Mouse (Mus musculus) retina, embryonic 14.5 days (tissue): ENCODE measurements around the gene Habp2.

Experiments
- DNase-seq: peaks from one replicate; pipeline ENCODE4 v3.0.0-alpha.2; 2015; ENCODE audit warnings: low spot score

Habp2 gene

DNA sequence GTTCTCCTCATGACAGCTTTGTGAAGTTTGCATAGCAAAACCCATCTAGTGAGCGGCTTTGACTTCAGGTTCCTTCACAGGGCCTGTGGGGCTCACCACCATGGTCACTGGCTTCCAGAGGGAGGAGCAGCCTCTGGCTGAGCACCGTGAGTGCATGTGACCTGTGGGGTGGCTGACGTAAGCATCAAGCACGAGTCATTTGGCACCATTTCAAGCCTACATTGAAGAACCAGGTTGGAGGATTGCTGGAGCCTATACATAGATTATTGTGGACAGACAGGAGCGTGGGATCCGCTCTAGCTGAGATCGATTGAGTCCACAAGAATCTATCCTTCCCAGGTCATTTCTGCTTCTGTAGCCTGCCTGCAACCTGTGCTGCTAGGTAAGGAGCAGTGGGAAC is at the start of gene Habp2:
TSS of gene Habp2 (plus strand) at position 272 of the 400 bp plus-strand sequence.
- DNase-seq, result no peak

DNA sequence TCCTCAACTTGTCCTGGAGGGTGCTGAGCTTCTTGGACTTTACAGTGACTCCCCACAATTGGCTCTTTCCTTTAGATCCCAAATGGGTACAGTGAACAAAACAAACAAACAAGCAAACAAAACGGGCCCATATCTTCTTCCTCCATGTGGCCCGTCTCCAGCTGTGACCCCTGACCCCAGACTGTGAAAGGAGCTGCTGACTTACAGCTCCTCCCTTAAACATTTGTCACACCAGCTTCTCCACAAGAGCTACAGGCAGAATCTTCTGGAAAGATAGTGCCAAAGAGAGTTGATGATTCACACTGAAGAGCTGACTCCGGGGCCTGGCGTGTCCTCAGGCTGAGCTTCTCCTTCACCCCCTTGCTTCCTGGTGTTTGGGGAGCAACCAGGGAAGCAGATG is 48.4 kb upstream of the Habp2 start:
- no peak for DNase-seq

DNA sequence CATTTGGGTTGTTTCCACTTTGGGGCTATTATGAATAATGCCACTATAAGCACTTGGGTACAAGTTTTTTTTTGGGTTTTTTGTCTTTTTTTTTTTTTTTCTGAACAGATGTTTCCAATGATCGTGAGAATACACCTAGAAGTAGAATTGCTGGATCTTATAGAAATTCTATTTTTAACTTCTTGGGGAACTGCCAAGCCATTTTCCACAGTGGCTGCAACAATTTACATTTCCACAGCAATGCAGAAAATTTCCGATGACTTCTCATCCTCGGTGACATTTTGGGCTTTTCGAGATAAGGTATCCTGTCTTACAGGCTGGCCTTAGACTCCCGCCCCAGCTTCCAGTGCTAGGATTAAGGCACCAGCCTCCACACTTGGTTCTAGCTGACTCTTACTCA is 41.7 kb upstream of the Habp2 start:
- DNase-seq, result no peak

DNA sequence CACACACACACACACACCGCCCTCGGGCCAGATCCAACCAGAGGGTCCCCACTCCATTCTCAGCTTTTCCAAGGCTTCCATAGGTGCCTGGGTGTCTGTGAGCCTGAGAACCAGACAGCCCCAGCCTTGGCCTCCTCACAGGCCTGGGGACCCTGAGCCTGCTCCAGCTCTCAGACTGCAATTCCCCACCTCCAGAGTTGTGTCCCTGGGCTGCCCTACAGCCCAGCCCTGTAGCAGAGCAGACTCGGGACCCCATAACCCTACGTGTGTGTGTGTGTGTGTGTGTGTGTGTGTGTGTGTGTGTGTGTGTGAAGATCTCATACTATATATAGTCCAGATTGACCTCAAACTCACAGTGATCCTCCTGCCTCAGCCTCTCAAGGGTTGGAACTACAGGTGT is 34.1 kb upstream of the Habp2 start:
- no peak for DNase-seq

DNA sequence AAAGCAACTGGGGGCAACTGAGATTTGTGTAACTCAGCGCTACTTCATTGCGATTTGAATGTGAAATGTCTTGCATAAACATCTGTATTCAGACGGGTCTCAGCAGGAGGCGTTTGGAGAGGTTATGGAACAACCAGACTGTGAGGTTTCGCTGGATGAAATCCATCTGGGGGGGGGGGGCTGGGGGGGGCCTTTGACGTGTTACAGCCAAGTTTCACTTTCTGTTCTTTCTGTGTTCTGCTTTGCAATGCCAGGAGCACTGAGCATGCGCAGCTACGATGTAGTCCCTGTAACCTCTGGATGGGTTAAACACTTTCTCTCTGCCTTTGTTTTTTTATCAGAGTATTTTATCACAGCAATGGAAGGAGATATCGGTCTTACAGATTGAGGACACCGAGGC is 33.7 kb upstream of the Habp2 start:
- no peak for DNase-seq

DNA sequence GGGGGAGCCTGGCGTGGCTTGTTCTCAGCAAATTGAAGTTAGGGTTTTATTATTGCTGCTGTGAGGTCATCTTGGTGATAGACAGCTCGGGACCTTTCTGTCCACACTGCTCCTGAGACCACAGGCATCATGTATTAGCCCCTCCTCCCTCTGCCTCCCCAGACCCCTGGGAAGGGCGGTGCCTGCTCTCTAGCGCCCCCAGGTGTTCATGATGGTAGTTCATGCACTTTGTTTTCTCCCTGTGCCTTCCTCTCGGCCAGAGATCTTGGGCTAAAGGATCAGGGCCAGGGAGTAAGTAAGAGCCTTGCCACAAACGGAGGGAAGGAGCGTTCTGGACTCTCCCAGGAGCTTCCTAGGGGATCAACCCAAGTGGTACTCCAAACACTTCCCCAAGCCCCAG is 32.2 kb upstream of the Habp2 start:
- peak; percentile 51 for DNase-seq

DNA sequence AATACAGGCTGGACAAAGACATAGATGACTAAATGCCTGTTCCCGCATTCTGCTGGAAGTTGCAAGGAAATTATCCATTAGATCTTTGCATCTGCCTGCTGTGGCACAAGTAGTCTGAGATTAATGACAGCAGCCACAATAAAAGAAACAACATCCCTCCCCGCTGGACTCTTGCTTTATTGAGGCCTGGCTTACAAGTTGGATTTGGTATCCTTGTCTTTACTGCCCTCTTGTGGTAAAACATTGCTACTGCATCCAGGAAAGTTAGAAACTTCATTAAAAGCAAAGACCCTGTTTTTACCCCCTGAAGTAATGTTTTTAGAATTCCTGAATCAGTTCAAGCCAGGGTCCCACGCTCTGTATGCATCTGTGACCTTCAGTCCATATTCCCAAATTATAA is 31.4 kb upstream of the Habp2 start:
- peak; percentile 83 for DNase-seq

DNA sequence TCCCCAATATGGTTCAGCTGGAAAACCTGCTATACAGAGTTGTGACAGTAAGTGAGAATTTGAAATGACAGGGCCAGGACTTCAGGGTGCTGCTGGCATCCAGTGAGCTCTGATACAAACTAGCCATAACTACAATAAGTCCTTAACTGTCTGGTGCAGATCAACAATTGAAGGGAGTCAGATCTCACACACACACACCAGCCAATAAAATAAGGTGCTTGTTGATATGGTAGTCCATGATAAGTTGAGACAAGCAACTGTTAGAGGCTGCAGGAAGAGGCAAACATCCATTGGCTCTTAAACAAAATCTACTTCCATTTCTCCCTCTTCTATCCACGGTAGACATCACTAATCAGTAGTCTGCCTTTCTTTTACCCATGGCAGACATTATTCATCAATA is 30.7 kb upstream of the Habp2 start:
- no peak for DNase-seq

DNA sequence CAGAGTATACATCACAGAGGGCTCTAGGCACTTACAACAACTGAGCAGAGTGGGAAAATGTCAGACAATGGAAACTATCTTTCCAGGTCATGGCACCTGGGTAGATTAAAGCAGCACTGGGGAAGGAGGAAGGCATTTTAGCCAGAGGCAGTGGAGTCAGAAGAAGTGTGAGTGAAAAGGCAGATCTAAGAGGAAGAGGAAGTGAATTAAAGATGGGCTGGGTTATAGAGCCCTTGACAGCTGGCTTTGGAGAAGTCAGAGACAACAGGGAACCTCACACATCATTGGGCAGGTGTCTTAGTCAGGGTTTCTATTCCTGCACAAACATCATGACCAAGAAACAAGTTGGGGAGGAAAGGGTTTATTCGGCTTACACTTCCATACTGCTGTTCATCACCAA is 30.2 kb upstream of the Habp2 start:
- no peak for DNase-seq

DNA sequence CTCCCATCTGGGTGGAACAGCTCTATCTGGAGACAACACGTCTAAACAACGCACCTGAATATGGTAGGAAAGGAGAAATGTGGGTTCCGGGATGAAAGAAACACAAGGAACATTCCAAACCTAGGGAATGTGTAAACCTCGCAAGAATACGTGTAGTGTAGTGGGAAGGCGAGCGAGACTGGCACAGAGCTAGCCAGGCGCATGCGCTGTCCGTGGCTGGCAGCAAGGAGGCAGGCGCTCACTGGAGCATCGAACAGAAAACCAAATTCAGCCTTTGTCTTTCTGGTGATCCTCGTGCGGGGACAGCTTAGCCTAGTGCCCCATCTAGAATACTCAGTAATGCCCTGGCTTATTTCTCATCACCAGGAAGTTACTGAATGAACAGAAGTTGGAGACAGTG is 23.2 kb upstream of the Habp2 start:
- DNase-seq, result no peak

DNA sequence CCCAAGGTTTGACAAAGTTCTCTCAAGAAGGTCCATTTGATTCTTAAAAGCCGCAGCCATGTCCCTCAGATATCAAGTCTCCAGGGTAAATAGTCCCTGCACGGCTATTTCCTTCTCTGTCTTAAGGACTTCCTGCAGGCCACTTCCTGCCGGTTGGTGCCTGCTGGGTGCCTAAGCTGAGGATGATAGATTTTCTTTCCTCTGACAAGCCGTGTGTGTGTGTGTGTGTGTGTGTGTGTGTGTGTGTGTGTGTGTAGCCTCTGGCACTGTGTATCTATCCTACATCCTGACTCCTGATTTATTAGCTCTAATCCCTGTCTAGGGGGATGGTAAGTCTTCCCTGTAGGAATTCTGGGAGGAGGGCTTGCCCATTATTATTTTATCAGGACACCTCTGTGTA is 22.8 kb upstream of the Habp2 start:
- no peak for DNase-seq

DNA sequence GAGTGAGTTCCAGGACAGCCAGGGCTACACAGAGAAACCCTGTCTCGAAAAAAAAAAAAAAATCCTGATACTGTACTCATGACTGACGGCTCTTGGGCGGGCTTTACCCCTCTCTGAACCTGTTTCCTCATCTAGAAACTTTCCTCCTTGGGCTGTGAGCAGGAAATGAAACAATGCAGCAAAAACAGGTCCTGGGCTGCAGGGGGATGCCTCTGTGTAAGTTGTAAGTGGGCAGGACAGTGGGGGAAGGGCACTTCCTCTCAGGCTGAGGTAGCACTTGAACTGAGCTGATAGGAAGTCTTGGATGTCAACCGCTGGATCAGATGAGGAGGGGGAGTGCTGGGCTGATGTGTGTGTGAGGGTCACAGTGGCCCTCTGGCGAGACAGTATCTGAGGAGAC is 21.8 kb upstream of the Habp2 start:
- no peak for DNase-seq

DNA sequence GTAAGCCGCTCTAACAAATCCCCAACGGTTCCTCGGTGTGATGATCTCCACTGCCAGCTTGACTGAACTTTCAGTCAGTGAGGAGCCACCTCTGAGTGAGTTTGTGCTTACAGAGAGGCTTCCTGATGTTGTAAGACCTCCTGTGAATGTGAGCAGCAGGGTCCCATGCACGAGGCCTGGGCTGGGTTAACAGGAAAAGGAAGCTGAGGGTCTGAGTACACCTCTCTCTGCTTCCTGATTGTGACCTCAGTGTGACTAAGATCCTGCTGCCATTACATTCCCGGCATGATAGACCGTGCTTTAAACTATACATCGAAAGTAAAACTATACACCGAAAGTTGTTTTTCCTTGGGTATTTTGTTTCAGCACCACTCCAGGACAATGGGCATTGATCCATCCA is 14.9 kb upstream of the Habp2 start:
- DNase-seq, result no peak

DNA sequence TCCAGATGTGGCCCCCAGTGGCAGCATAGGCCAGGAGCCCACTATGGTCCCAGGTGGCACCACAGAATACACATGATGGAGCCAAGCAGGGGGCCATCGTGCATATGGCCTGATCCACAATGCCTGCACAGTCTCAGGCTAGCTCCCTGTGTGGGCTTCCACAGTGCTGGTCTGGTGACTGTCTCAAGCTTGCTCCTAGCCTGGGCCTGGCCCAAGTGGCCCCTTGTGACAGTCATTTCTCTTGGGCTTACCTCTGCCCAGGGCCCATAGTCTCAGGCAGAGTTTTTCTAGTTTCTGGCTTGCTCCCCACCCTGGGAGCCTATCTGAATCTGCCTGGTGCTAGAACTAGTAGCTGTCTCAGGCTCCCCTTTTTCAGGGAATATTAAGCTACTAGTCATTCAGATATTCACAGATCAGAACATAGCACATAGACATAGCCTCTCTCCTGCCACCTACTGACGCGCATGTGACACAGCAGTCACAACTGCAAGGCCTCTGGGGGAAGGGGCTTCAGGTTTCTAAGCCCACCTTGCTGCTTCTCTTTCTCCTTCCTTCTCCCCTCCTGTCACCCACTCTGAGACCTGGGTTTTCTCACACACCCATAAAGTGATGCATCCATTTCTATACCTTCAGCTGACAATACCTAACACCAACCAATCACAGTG is 9.7 kb upstream of the Habp2 start:
- DNase-seq, result peak; percentile 45

DNA sequence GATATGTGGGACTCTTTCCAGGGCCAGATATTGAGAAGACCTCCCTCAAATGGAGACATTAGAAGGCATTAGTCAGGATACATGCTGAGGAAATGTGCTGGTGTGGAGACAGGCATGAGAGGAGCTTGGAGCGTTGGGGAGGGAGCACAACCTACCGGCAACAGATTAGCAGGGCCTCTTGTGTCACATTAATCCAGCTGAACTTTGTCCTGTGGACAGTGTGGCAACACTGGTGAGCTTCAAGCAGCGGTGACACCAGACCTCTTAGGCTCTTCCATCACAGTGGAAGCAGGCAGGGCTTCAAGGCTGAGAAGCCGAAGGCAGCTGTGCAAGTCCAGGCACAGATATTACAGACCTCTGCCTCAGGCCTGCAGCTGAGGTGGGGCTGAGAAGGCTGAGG is 9.0 kb upstream of the Habp2 start:
- no peak for DNase-seq

DNA sequence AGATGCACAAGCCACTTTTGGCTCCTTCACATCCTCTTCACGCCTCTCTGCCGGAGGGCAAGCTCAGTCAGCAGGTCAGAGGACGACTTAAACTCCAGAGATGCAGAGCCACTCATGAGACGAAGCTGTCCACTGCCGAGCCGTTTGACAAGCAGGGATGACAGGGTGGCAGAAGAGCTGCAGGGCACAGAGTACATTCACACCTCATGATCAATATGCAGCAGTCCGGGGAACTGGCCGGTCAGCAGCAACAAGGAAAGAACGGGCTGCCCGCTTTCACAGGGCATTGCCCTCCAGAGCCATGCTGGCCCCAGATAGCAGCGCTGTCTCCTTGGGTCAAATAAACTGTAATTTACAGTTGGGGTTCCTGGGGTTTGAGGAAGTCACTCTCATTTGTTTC is 8.6 kb upstream of the Habp2 start:
- no peak for DNase-seq

DNA sequence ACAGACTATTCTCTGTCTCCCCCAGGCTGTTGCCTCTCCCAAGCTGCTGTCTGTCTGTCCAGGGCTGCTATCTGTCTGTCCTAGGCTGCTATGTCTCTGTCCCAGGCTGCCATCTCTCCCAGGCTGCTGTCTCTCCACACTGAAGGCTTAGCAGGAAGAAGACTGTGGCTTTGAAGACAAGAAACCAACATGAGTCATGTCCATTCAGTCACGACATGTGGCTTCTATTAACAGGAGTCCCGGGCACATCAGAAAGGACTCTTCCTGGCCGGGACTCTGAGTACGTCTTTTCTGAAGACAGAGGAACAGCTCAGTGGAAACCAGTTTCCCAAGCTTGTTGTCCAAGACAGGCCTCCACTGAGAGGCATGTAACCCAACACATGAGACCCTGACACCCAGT is 1.7 kb upstream of the Habp2 start:
- DNase-seq, result no peak

DNA sequence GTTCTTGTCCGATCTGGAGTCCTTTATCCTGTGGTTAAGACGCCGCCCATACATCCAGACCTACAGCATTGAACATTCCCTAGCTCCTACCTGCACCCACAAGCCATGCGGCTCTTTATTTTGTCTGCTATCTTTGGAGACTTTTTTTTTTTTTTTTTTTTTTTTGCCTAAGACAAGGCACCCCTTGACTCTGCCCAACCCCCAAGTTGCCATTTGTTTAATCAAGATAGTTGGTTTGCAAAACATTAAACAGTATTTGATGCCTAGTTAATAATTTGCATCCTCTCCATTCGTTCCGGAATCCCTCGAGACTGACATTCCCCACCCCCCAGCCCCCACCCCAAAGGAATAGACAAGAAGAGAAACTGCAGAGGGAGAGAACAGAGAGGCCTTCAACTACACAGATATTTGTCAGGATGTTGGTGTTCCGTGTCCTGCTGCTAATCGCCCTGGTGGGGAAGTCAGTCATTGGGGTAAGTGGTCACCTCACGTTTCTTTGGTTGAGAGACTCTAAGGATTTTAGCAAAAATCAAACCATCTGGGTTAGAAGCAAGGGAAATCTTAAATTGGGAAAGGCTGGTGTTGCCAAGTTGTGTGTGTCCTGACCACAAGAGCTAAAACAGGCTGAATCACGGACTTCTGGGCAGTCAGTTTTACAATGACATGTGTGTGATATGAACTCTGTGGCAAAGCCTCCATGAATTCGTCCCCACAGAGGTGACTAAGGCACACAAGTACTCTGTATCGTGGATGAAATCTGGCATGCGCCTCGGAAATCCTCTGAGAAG is 837 bp downstream of the Habp2 start:
- DNase-seq, result no peak

DNA sequence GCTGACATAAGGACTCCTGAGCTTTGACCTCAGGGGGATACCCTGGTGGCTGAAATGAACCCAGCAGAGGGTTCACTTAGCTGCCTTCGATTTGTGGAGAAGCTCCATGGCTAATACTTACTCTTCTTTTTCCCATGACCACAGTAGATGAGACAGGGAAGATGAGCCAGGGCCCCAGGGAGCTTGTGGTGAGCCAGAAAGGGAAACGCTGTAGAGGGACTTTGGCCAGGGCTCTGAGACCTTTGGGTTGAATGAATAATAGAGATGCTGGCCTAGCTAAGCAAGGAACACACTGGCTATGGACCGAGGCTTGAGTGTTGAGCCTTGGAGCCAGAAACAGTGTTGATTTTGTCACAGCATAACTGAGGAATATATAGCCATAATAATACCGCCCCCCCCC is 1.5 kb downstream of the Habp2 start:
- DNase-seq, result peak; percentile 27

DNA sequence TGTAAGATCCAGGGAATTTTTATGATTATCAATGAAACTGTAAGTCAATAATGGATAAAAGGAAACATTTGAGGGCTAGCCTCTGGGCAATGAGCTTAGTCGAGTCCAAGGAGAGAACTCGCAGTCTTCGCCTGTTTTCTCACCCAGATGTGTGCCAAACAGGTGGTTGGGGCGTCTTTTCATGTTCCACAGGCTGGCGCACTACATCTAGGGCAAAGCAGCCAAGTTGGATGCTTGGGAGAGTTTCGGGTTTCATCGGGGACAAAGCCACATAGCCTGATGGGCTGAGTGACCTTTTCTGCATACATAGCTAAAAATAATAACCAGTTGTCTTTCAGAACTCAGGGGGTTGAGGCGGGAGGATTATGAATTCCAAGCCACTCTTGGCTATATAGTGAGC is 2.7 kb downstream of the Habp2 start:
- DNase-seq, result no peak

DNA sequence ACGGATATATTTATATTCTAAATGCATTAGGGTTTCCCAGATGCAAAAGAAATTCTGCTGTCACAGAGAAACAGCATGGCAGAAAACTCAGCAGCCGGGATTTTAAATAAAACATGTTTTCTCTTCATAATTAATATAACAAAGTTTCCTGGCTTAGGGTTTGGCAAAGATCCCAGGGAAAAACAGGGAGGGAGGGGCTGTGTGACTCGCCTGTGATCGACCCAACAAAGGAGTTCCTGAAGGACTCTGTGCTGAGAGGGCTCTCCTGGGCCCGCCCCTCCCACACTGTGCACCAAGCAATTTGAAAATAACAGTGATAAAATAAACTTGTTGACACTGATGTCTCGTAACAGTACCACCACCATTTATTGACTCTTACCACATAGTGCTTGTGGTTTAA is 5.0 kb downstream of the Habp2 start:
- DNase-seq, result no peak

DNA sequence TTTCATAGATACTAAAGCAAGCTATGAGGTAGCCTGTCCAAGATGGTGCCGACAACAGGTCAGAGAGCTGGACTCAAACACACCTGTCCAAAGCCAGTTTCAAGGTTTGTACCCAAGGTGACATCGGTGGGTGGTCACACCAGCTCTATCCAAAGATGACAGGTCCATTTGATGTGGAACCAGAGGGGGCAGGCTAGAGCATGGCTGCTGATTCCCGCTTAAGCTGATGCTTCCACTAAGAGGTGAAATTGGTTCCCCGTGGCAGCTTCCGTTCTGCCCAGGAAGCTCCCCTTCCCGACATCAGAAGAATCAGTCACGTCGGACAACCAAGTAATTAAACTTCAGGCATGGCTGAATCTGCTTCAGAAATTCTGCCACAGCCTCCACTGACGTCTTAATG is 5.4 kb downstream of the Habp2 start:
- peak; percentile 30 for DNase-seq

DNA sequence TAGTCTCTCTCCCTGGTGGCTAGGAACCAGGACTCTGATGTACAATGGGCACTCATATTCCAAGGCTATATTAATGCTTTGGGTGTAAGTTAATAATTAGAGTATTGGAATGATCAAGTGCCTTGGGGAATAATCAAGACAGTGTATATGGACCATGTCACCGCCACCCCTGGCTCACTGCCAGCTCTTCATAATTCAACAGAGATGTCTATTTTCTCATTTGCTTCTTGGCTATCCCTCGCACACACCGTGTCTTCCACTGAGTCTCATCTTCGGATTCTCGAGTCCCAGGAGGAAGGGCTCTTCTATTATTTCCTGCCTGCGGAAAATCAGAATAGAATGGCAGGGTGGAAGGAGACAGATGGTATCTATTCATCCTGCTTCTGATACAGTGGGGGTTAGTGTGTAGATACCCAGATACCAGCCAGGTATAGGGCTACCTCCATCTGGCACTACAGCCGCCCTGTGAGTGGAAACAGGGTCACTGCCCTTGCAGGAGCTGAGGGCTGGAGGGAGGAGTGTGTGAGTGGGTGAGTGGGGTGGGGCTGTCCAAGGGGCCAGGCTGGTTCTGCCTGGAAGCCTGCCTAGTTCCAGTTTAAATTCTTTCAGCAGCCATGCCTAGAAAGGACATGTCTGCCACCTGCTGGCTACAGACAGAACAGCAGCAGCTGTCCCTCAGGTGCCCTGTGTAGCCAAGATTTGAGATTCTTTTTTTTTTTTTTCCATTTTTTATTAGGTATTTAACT is 7.9 kb downstream of the Habp2 start:
- peak; percentile 87 for DNase-seq
